Mouse (Mus musculus) heart, adult 2 months (tissue): Measurements from ENCODE around the gene Grem1. TPM values are rescaled to one million over a fixed set of nuclear protein-coding genes. Genes with fewer than 3 reads are reported as not detected.

ENCODE experiments used
- DNase-seq, 2 experiments: peaks; one replicate each; pipeline ENCODE4 v3.0.0; 2021
- H3K27ac ChIP-seq: fragments of 200-600 bp; 2 replicates; pipeline ENCODE4 v1.8.1; 2022
- H3K27me3 ChIP-seq: fragments of 200-500 bp; 2 replicates; pipeline ENCODE4 v1.6.1; 2012; ENCODE audit warnings: mild to moderate bottlenecking, low read length, inconsistent platforms, mixed read lengths; ENCODE audit not compliant: control insufficient read depth, insufficient read depth
- H3K36me3 ChIP-seq: fragments of 200-500 bp; 2 replicates; pipeline ENCODE4 v1.6.1; 2012; ENCODE audit warnings: low read length, inconsistent platforms; ENCODE audit not compliant: control insufficient read depth, insufficient read depth
- H3K4me1 ChIP-seq: fragments of 200-500 bp; 2 replicates; pipeline ENCODE4 v1.6.1; 2011; ENCODE audit warnings: low read length; ENCODE audit not compliant: control insufficient read depth, insufficient read depth
- H3K4me3 ChIP-seq: fragments of 200-600 bp; 2 replicates; pipeline ENCODE4 v1.8.1; 2022
- H3K79me2 ChIP-seq: fragments of 200-500 bp; replicated peaks from 2 replicates; pipeline ENCODE4 v1.6.1; 2012; ENCODE audit warnings: mild to moderate bottlenecking, inconsistent platforms, low read length, moderate library complexity, mixed read lengths; ENCODE audit not compliant: control insufficient read depth, insufficient read depth
- H3K9ac ChIP-seq: fragments of 200-500 bp; 2 replicates; pipeline ENCODE4 v1.6.1; 2012; ENCODE audit warnings: low read depth, mild to moderate bottlenecking, control low read depth, inconsistent platforms, low read length, mixed read lengths
- CTCF ChIP-seq: fragments of 200-600 bp; IDR thresholded peaks from 2 replicates; pipeline ENCODE4 v1.8.1; 2022; ENCODE audit warnings: antibody characterized with exemption, mild to moderate bottlenecking, moderate library complexity
- EP300 ChIP-seq: fragments of 200-500 bp; IDR thresholded peaks from 2 replicates; pipeline ENCODE4 v1.6.1; 2011; ENCODE audit warnings: low read depth, low read length, control low read depth; ENCODE audit not compliant: insufficient read depth
- POLR2A ChIP-seq: fragments of 200-500 bp; IDR thresholded peaks from 2 replicates; pipeline ENCODE4 v1.6.1; 2011; ENCODE audit warnings: mild to moderate bottlenecking, low read depth, low read length, control low read depth; ENCODE audit not compliant: insufficient read depth
- WGBS: fragments of 180-500 bp; shearing (Covaris S2); methylation state at CpG from one replicate; pipeline ENCODE4 v1.1.7; 2018; 5-methylcytosine and 5-hydroxymethylcytosine counted together
- intact Hi-C: fragments of 180-260 bp; cut with DNase I; formaldehyde crosslinking; loops from one replicate; pipeline ENCODE4 v1.15.1; 2025
- polyA plus RNA-seq: library from polyadenylated mRNA; depleted of rRNA; stranded (reverse); fragments of >200 nt; gene quantifications from 2 replicates; pipeline ENCODE4 v1.2.3, GENCODE M21; 2012; rRNA removed
- total RNA-seq, 2 experiments: library from RNA; stranded (reverse); gene quantifications; 2 replicates each; pipeline ENCODE4 v1.2.3; 2021

The Grem1 gene
- total and polyA plus RNA-seq, 3 experiments: 0.33 TPM; not detected in 2

- Histone ChIP-seq H3K27me3 (no peaks in the 10 kb centered on the region), H3K27ac (no peak overlapping the region), H3K36me3 (no peaks in the 10 kb centered on the region), H3K4me1 (no peaks in the 10 kb centered on the region), H3K79me2 (no peaks in the 10 kb centered on the region), H3K9ac (no peak overlapping the region), H3K4me3 (no peak overlapping the region)
- TF ChIP-seq CTCF (no peak), POLR2A (no peak), EP300 (no peak)
- no peak for DNase-seq
- intact Hi-C loops: no loop called here
- WGBS: 95% methylated on average over 5 of the region's 5 CpGs
These were observed 61.8 kb downstream of the Grem1 start for GRCm38 (mm10) chr2:113696647-113697046.

- Histone ChIP-seq H3K4me1 (no peaks in the 10 kb centered on the region), H3K79me2 (no peaks in the 10 kb centered on the region), H3K4me3 (no peak overlapping the region), H3K27me3 (no peaks in the 10 kb centered on the region), H3K9ac (no peak overlapping the region), H3K36me3 (no peaks in the 10 kb centered on the region), H3K27ac (no peak overlapping the region)
- WGBS: 87% methylated on average over 3 of the region's 3 CpGs
- intact Hi-C loops: no loop called here
- no peak for DNase-seq
- TF ChIP-seq CTCF: no peak
- no peak for TF ChIP-seq POLR2A
- no peak for TF ChIP-seq EP300
These were observed 62.2 kb downstream of the Grem1 start for GRCm38 (mm10) chr2:113696222-113696621.

Other genes starting within 250 kb of the Grem1 start
- gene Scg5, start 70.5 kb upstream of the Grem1 start, total RNA-seq: under 1 TPM in 1 of 2 experiments, not detected in 1; 0.32 TPM
- gene Scg5, start 70.5 kb upstream of the Grem1 start, polyA plus RNA-seq: 0.15 TPM in 1 of 2 replicates, not detected in the other
- 1 to 10 TPM; 1.2 to 1.5 TPM for gene Arhgap11a, start 90.0 kb upstream of the Grem1 start, total RNA-seq
- 0.31 and 0.67 TPM in 2 replicates for gene Arhgap11a, start 90.0 kb upstream of the Grem1 start, polyA plus RNA-seq